Mouse (Mus musculus) myocyte (in vitro differentiated cells): ENCODE results near the gene Arl15.

Experiments
- CEBPB ChIP-seq: IDR thresholded peaks from 2 replicates; pipeline ENCODE4 v1.6.1; 2011; ENCODE audit warnings: mild to moderate bottlenecking, moderate library complexity; ENCODE audit not compliant: poor library complexity, insufficient read depth, severe bottlenecking
- E2F4 ChIP-seq: IDR thresholded peaks from one replicate; pipeline ENCODE4 v1.6.1; 2011; ENCODE audit warnings: mild to moderate bottlenecking, control low read depth, moderate library complexity; ENCODE audit not compliant: insufficient read depth
- MAX ChIP-seq: IDR thresholded peaks from one replicate; pipeline ENCODE4 v1.6.1; 2011; ENCODE audit warnings: low read depth, mild to moderate bottlenecking, control low read depth
- MYOD1 ChIP-seq, 3 experiments: IDR thresholded peaks; one replicate each; pipeline ENCODE4 v1.6.1; 2011; ENCODE audit warnings: control low read depth in 2 of 3, low read depth in 2 of 3, mild to moderate bottlenecking in 2 of 3, moderate library complexity in 1 of 3; ENCODE audit not compliant: insufficient read length in 2 of 3, control insufficient read depth in 1 of 3
- MYOG ChIP-seq, 3 experiments: IDR thresholded peaks; one replicate each; pipeline ENCODE4 v1.6.1; 2011; ENCODE audit warnings: control low read depth in 2 of 3, low read depth in 2 of 3, mild to moderate bottlenecking in 2 of 3; ENCODE audit not compliant: insufficient read length in 2 of 3, control insufficient read depth in 1 of 3, insufficient read depth in 1 of 3
- POLR2A ChIP-seq: IDR thresholded peaks from one replicate; pipeline ENCODE4 v1.6.1; 2011; ENCODE audit warnings: low read depth, mild to moderate bottlenecking, control low read depth, moderate library complexity; ENCODE audit not compliant: insufficient read length
- SRF ChIP-seq: IDR thresholded peaks from one replicate; pipeline ENCODE4 v1.6.1; 2011; ENCODE audit warnings: low read depth; ENCODE audit not compliant: control insufficient read depth, insufficient read length
- TCF12 ChIP-seq: IDR thresholded peaks from one replicate; pipeline ENCODE4 v1.6.1; 2011; ENCODE audit warnings: mild to moderate bottlenecking, control low read depth; ENCODE audit not compliant: poor library complexity, insufficient read depth, severe bottlenecking
- USF1 ChIP-seq: IDR thresholded peaks from one replicate; pipeline ENCODE4 v1.6.1; 2011; ENCODE audit warnings: low read depth, mild to moderate bottlenecking, control low read depth, moderate library complexity

GRCm38 (mm10) chr13:113896684-113897083 lies 102.4 kb downstream of the Arl15 start:
- TF ChIP-seq MAX (no peak), POLR2A (no peak), SRF (no peak), CEBPB (no peak), USF1 (no peak), TCF12 (no peak), MYOG (IDR thresholded peaks at IDR 0.05; ENCODE audit: control insufficient read depth in 1 of 3, insufficient read depth in 1 of 3, insufficient read length in 2 of 3, low read depth in 2 of 3) (no peak), MYOD1 (IDR thresholded peaks at IDR 0.05; ENCODE audit: control insufficient read depth in 1 of 3, insufficient read length in 2 of 3, low read depth in 2 of 3) (no peak), E2F4 (no peak)
